ENCODE assay signal across 7 mouse cellular contexts in genomic region chr5:35717455-35717854, GRCm38 (mm10).
"Had no signal": no experiment of that assay in that cellular context is flagged by ENCODE, and none has a peak within 500 bp of the region (broad histone marks: within the 10 kb centered on the region; RNA-seq: fewer than 3 reads in every experiment).

No protein-coding gene starts in this region.

- DNase-seq: left cerebral cortex, postnatal 4 days; thymus, adult 18-20 months had no signal

- H3K4me3 ChIP-seq: limb, embryonic 13.5 days; midbrain, embryonic 13.5 days; neural tube, embryonic 12.5 days; stomach, embryonic 15.5 days had no signal

- ATAC-seq: midbrain, embryonic 13.5 days had no signal

- H3K4me2 ChIP-seq: limb, embryonic 13.5 days; midbrain, embryonic 13.5 days; neural tube, embryonic 12.5 days; stomach, embryonic 15.5 days had no signal

- H3K4me1 ChIP-seq: midbrain, embryonic 13.5 days; neural tube, embryonic 12.5 days had no signal

- H3K36me3 ChIP-seq: limb, embryonic 13.5 days; midbrain, embryonic 13.5 days; neural tube, embryonic 12.5 days; stomach, embryonic 15.5 days had no signal

- H3K27ac ChIP-seq: limb, embryonic 13.5 days; liver, embryonic 14.5 days; midbrain, embryonic 13.5 days; neural tube, embryonic 12.5 days had no signal

- H3K9ac ChIP-seq: limb, embryonic 13.5 days; liver, embryonic 14.5 days; midbrain, embryonic 13.5 days; neural tube, embryonic 12.5 days; stomach, embryonic 15.5 days had no signal

- H3K27me3 ChIP-seq: limb, embryonic 13.5 days; midbrain, embryonic 13.5 days; stomach, embryonic 15.5 days had no signal

- H3K9me3 ChIP-seq: limb, embryonic 13.5 days; midbrain, embryonic 13.5 days; neural tube, embryonic 12.5 days; stomach, embryonic 15.5 days had no signal
